Comparison of ENCODE assay signal across 23 mouse cellular contexts in genomic region chr12:101483571-101483970, GRCm38 (mm10).
"Had no signal": no experiment of that assay in that cellular context is flagged by ENCODE, and none has a peak within 500 bp of the region (broad histone marks: within the 10 kb centered on the region; RNA-seq: fewer than 3 reads in every experiment).

No protein-coding gene starts in this region.

- H3K27ac ChIP-seq: heart, embryonic 10.5 days; hindbrain, embryonic 13.5 days; hindbrain, embryonic 15.5 days; hindbrain, postnatal 0 days; layer of hippocampus, adult 2 months; left cerebral cortex, adult 2 months; limb, embryonic 10.5 days; limb, embryonic 12.5 days; liver, embryonic 13.5 days; liver, embryonic 15.5 days had no signal

- H3K4me3 ChIP-seq: heart, embryonic 10.5 days; heart, embryonic 12.5 days; hindbrain, embryonic 13.5 days; hindbrain, embryonic 15.5 days; layer of hippocampus, adult 2 months; left cerebral cortex, adult 2 months; limb, embryonic 10.5 days; limb, embryonic 12.5 days; liver, embryonic 13.5 days; liver, embryonic 15.5 days had no signal

- ATAC-seq: hindbrain, postnatal 0 days; intestine, embryonic 16.5 days; liver, postnatal 0 days had no signal

- DNase-seq: gastrocnemius, postnatal 25 days; heart, adult 18-20 months; heart, postnatal 14 days; heart, postnatal 36 days; kidney, adult 11 months; kidney, adult 8-10 months; kidney, postnatal 10 days; kidney, postnatal 25 days; kidney, postnatal 4 days; liver; liver, embryonic 13.5 days; liver, postnatal 0 days had no signal

- H3K27me3 ChIP-seq: heart, embryonic 12.5 days; hindbrain, embryonic 13.5 days; hindbrain, embryonic 15.5 days; limb, embryonic 12.5 days; liver, embryonic 13.5 days; liver, embryonic 15.5 days had no signal
